Mouse (Mus musculus) embryonic facial prominence, embryonic 14.5 days (tissue): ENCODE results near the gene Slc4a1ap. TPM values are rescaled to one million over a fixed set of nuclear protein-coding genes. Genes with fewer than 3 reads are reported as not detected.

Source experiments
- ATAC-seq: fragments of 200-750 bp; cut with Nextera tagmentation; 2 replicates; pipeline ENCODE4 v1.8.0; 2017; ENCODE audit warnings: low read depth, moderate number of reproducible peaks, moderate TSS enrichment
- DNase-seq: peaks from one replicate; pipeline ENCODE4 v3.0.0-alpha.2; 2015; ENCODE audit warnings: low spot score
- H3K27ac ChIP-seq: fragments of 300-500 bp; sonication (generic); replicated peaks from 2 replicates; pipeline ENCODE4 v1.5.1; 2014; ENCODE audit warnings: low read depth, mild to moderate bottlenecking, low read length, moderate library complexity
- H3K27me3 ChIP-seq: fragments of 300-500 bp; sonication (generic); replicated peaks from 2 replicates; pipeline ENCODE4 v1.6.1; 2014; ENCODE audit warnings: low read length; ENCODE audit not compliant: control insufficient read depth, insufficient read depth
- H3K36me3 ChIP-seq: fragments of 300-500 bp; sonication (generic); 2 replicates; pipeline ENCODE4 v1.6.1; 2014; ENCODE audit warnings: low read length, mixed read lengths; ENCODE audit not compliant: control insufficient read depth, insufficient read depth
- H3K4me1 ChIP-seq: fragments of 300-500 bp; sonication (generic); 2 replicates; pipeline ENCODE4 v1.6.1; 2014; ENCODE audit warnings: antibody characterized with exemption, low read length; ENCODE audit not compliant: control insufficient read depth, insufficient read depth
- H3K4me2 ChIP-seq: fragments of 300-500 bp; sonication (generic); 2 replicates; pipeline ENCODE4 v1.6.1; 2014; ENCODE audit warnings: low read depth, mild to moderate bottlenecking, low read length, moderate library complexity, mixed read lengths
- H3K4me3 ChIP-seq: fragments of 300-500 bp; sonication (generic); 2 replicates; pipeline ENCODE4 v1.5.1; 2014; ENCODE audit warnings: low read depth, mild to moderate bottlenecking, low read length
- H3K9ac ChIP-seq: fragments of 300-500 bp; sonication (generic); 2 replicates; pipeline ENCODE4 v1.6.1; 2014; ENCODE audit warnings: low read depth, mild to moderate bottlenecking, low read length, moderate library complexity, mixed read lengths
- H3K9me3 ChIP-seq: fragments of 300-500 bp; sonication (generic); 2 replicates; pipeline ENCODE4 v1.6.1; 2016; ENCODE audit warnings: low read length; ENCODE audit not compliant: control insufficient read depth
- WGBS: fragments of 180-500 bp; shearing (Covaris S2); extraction: QIAGEN DNeasy Blood & Tissue Kit; methylation state at CpG from one replicate; pipeline ENCODE4 v1.1.7; 2014; 5-methylcytosine and 5-hydroxymethylcytosine counted together
- polyA plus RNA-seq: library from polyadenylated mRNA; unstranded; fragments of >200 nt; fragmentation: Nextera tagmentation; extraction: Ambion mirVana; gene quantifications from 2 replicates; pipeline ENCODE4 v1.2.1, GENCODE M21; 2014

Slc4a1ap gene
- polyA plus RNA-seq = 22.4 and 23.4 TPM in 2 replicates

DNA sequence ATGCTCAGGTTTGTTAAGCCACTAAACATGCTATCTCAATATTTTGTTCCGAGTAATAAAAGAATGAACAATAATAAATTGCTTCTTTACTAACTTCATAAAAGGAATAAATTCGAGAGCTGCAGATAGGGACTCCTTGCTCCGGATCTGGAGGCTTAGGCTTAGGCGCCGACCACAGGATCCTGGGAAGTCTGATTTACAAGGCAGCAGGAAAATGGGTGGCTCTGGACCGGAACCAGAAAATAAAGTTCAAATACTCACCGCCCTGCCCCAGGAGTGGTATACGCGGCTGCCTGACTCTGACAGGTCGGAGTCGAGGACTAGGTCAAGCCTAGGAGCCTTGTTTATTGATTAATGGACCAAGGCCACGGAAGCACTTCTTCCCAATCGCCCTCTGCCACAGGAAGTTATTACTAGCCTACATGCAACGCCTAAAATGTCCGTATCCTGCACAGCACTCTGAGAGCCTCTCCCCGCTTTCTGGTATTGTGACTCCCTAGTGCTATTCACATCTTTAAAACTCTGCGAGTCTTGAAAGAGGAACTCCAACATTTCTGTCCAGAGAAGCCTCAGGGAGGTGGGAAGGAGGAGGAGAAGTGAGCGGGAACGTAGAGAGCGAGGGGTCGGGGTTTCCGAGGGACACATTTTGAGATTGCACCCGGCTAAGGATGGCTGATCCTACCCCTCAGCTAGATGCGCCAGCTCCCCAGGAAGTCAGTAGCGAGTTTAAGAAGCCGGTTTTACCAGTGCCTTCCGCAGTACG lies at the start of gene Slc4a1ap:
Gene Slc4a1ap, plus strand, starts transcription at position 642 of the 763 bp plus-strand sequence.
- under 1% methylated on average over 28 of the region's 28 CpGs for WGBS
- peak within 1 kb of the TSS; percentile 81 for H3K9ac ChIP-seq
- peak within 1 kb of the TSS; percentile 78 for H3K27ac ChIP-seq
- H3K36me3 ChIP-seq = peaks cover 38% of the 10 kb centered on the region
- peak within 1 kb of the TSS; percentile 99 for H3K4me2 ChIP-seq
- peak; percentile 81 for DNase-seq
- ATAC-seq = peak; percentile 91
- no peaks in the 10 kb centered on the region for H3K9me3 ChIP-seq
- H3K4me1 ChIP-seq = peaks cover 17% of the 10 kb centered on the region
- no peaks in the 10 kb centered on the region for H3K27me3 ChIP-seq
- H3K4me3 ChIP-seq = peak within 1 kb of the TSS; percentile 74

DNA sequence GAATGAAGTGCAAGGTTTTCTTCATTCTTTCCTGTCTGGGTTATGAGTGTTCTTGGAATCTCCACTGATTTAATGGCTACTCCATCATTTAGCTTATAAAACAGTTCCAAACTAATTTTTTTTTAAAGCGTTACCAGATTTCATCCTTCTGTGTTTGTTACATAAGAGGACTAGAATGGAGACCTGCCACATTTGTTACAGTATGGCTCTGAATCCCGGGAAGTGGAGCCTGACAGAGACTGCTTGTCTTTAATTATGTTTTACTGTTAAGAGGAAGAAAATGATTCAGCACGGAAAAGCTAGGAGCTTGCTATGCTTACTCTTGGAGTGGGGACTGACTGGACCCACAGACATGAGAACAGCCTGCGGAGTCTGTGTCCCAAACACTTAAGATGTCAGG lies 46.3 kb upstream of the Slc4a1ap start:
- WGBS = 91% methylated on average over 4 of the region's 4 CpGs
- H3K27ac ChIP-seq = no peak overlapping the region
- no peak overlapping the region for H3K4me3 ChIP-seq
- ATAC-seq (no peak), DNase-seq (no peak)
- no peaks in the 10 kb centered on the region for H3K27me3 ChIP-seq
- H3K4me1 ChIP-seq = no peaks in the 10 kb centered on the region
- H3K36me3 ChIP-seq = peaks cover 73% of the 10 kb centered on the region
- no peak overlapping the region for H3K4me2 ChIP-seq
- no peak overlapping the region for H3K9ac ChIP-seq
- H3K9me3 ChIP-seq = no peaks in the 10 kb centered on the region

DNA sequence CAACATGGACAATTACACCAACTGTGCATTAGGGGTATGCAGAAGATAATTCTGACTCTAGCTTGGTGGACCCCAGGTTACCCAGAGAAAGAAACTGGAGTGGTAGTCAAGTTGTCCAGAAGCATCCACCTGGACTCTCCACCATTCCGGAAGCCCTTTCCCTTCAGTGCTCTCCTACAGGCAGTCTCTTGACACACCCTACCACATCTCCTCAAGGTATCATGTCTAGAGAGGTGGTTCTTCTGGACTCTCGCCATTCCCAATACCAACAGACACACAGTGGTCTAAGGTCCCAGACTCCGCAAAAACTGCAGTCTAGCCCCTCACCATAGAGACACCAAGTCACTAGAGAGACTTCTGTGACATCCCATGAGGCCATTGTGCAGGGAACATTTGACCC lies 41.4 kb upstream of the Slc4a1ap start, which contains the start of gene 4930548H24Rik:
Gene 4930548H24Rik, plus strand, starts transcription at position 301 of the 400 bp plus-strand sequence.
- Histone ChIP-seq H3K4me3 (no peak within 1 kb of the TSS), H3K4me2 (no peak within 1 kb of the TSS), H3K27ac (no peak within 1 kb of the TSS), H3K9ac (no peak within 1 kb of the TSS), H3K9me3 (no peaks in the 10 kb centered on the region), H3K4me1 (no peaks in the 10 kb centered on the region), H3K27me3 (no peaks in the 10 kb centered on the region), H3K36me3 (peaks cover 25% of the 10 kb centered on the region)
- no peak for ATAC-seq
- no peak for DNase-seq
- WGBS = 90% methylated on average over 3 of the region's 3 CpGs

DNA sequence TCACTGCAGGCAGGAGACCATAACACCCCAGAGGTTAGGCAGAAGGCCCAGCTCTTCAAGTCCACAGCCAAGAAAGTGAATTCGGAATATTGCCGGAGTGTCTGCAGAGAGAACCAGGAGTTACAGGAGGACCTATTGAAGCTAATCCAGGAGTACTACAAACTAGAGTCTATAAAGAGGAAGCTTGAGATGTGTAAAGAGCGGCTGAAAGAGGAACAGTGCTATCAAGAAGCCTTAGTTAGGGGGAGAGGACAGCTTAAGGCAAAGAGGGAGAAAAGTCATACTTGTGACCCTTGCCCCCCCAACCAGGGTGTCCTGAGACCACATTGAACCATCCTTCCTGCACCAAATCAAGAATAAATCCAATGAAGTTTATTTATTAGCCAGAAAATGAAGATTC lies 38.9 kb upstream of the Slc4a1ap start:
- no peaks in the 10 kb centered on the region for H3K9me3 ChIP-seq
- H3K27ac ChIP-seq = no peak overlapping the region
- DNase-seq (no peak), ATAC-seq (no peak)
- no peaks in the 10 kb centered on the region for H3K4me1 ChIP-seq
- no peak overlapping the region for H3K4me2 ChIP-seq
- no peak overlapping the region for H3K9ac ChIP-seq
- 91% methylated on average over 3 of the region's 3 CpGs for WGBS
- H3K4me3 ChIP-seq = no peak overlapping the region
- no peaks in the 10 kb centered on the region for H3K27me3 ChIP-seq
- peaks cover 5% of the 10 kb centered on the region; the same call in 1 of the 2 replicates for H3K36me3 ChIP-seq

DNA sequence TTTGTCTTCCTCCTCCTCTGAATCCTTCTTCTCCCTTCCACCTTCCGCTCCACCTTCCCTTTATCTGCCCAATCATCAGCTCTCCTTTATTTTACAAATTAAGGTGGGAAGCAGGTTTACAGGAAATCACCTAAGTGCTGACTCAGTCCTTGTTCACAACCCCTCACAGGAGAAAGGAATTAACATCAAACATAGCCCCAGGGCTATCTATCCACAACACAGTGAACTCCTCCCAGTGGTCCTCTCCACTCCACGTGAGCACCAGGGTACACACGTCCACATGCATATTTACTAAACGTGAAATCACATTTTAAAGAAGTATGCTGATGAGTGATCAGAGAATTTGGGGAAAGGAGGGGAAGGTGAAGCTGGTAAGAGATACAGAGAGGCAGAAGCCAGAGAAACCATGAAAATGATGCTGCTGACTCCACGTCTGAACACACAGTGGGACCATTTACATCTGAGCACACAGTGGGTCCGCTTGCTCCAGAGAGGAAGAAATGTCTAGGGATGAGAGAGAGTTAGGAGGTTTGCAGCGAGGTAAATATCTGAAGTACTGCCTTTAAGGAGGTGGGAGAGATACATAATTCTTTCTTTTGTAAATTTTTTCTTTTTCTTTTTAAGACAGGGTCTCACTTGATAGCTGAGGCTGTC lies 37.6 kb upstream of the Slc4a1ap start:
- Histone ChIP-seq H3K4me1 (peaks cover 4% of the 10 kb centered on the region; the same call in 1 of the 2 replicates), H3K9me3 (no peaks in the 10 kb centered on the region), H3K27ac (no peak overlapping the region), H3K4me3 (no peak overlapping the region), H3K27me3 (no peaks in the 10 kb centered on the region), H3K4me2 (no peak overlapping the region), H3K36me3 (0 out of 2 replicates have a peak, but pooled peaks cover 3% of the 10 kb centered on the region), H3K9ac (no peak overlapping the region)
- 67% methylated on average over 7 of the region's 7 CpGs for WGBS
- DNase-seq = no peak
- no peak for ATAC-seq

DNA sequence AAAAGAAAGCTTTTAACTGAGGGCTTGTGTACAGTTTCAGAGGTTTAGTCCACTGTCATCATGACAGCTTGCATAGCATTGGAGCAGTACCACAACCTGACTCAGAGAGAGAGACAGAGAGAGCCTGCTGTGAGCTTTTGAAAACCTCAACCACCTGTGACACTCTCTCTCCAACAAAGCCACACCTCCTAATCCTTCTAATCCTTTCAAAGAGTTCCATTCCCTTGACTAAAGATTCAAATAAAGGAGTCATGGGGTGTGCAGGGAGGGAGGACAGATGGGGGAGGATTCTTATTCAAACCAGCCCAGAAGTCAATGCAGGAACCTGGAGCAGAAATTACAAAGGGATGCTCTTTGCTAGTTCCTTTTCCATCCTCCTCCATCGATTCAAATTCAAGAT lies 34.8 kb upstream of the Slc4a1ap start:
- H3K4me3 ChIP-seq = no peak overlapping the region
- 56% methylated on average over 1 of the region's 1 CpGs for WGBS
- H3K9ac ChIP-seq = no peak overlapping the region
- H3K4me1 ChIP-seq = peaks cover 13% of the 10 kb centered on the region
- no peak for ATAC-seq
- H3K4me2 ChIP-seq = no peak overlapping the region
- H3K27ac ChIP-seq = no peak overlapping the region
- no peaks in the 10 kb centered on the region for H3K27me3 ChIP-seq
- no peak for DNase-seq
- no peaks in the 10 kb centered on the region for H3K9me3 ChIP-seq
- peaks cover 8% of the 10 kb centered on the region for H3K36me3 ChIP-seq

DNA sequence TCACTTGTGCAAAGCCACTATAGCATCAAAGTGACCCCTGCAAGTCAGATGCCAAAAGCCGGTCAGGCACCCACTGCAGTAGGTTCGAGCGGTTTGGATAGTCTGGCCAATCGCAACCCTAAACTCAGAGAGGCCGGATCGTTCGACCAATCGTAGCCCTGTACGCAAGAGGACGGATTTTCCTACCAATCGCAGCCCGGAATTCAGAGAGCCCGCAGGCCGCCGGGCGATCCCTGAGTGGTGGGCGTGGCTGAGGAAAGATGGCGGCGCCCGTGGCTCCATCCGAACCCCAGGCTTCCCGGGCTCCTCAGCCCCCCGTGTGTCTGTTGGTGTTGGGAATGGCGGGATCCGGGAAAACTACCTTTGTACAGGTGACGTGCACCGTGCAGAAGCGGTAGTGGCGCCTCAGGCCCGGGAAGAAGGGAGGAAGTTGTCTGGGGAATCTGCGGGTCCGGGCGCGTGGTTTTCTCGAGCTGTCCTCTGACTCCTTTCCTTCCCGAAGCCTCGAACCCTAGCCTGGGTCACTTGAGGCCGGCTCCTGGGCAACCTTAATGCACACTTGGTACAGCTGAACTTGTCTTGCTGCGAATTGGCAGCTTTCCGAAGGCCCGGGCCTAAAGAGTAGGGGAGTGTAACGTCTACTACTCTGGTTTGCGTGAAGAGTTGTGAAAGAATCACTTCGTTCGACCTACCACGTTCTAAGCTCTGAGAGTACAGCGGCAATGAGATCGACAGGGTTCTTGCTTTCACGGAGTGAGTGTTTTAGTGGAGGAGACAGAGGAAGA lies 32.1 kb upstream of the Slc4a1ap start, which contains the start of gene Gpn1:
Gene Gpn1, plus strand, starts transcription at position 229 of the 785 bp plus-strand sequence.
- ATAC-seq = peak; percentile 100
- WGBS = under 1% methylated on average over 39 of the region's 49 CpGs
- no peak within 1 kb of the TSS for H3K27ac ChIP-seq

DNA sequence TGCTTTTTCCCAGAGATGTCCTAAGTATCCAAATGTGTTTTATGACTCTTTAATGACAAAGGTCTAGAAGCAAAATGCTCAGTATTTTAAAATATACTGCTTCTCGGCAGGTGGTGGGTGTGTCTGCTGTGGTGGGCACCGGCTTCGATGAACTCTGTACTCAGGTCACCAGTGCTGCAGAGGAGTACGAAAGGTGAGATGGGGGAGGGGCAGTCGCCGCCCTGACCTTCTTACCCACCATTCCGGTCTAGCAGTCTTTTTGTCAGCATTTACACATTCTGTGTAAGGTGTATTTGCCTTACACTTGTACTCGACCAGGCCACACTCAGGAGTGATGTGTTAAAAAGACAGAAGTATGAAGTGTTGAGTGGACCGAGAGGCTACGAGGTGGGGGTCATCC lies 22.0 kb upstream of the Slc4a1ap start:
- no peak overlapping the region for H3K27ac ChIP-seq
- ATAC-seq (no peak), DNase-seq (no peak)
- no peak overlapping the region for H3K9ac ChIP-seq
- WGBS = 92% methylated on average over 10 of the region's 10 CpGs
- H3K4me2 ChIP-seq = no peak overlapping the region
- H3K4me3 ChIP-seq = no peak overlapping the region
- no peaks in the 10 kb centered on the region for H3K9me3 ChIP-seq
- no peaks in the 10 kb centered on the region for H3K27me3 ChIP-seq
- H3K36me3 ChIP-seq = peaks cover 94% of the 10 kb centered on the region
- no peaks in the 10 kb centered on the region for H3K4me1 ChIP-seq

More for the DNA sequence above, 32.1 kb upstream of the Slc4a1ap start, which contains the start of gene Gpn1:
- H3K9me3 ChIP-seq = no peaks in the 10 kb centered on the region
- peak within 1 kb of the TSS; percentile 65 for H3K4me2 ChIP-seq
- H3K4me1 ChIP-seq = peaks cover 13% of the 10 kb centered on the region
- peak within 1 kb of the TSS; percentile 75 for H3K9ac ChIP-seq
- no peaks in the 10 kb centered on the region for H3K27me3 ChIP-seq
- peak; percentile 97 for DNase-seq
- H3K4me3 ChIP-seq = peak within 1 kb of the TSS; percentile 68
- peaks cover 30% of the 10 kb centered on the region for H3K36me3 ChIP-seq
